Mouse (Mus musculus) limb, embryonic 11.5 days (tissue): ENCODE results near the gene Arhgap30. TPM values are rescaled to one million over a fixed set of nuclear protein-coding genes. Genes with fewer than 3 reads are reported as not detected.

Experiments used
- ATAC-seq: fragments of 200-750 bp; cut with Nextera tagmentation; 2 replicates; pipeline ENCODE4 v1.8.0; 2017; ENCODE audit warnings: low read depth; ENCODE audit not compliant: insufficient number of reproducible peaks, low FRiP score, low TSS enrichment
- DNase-seq: peaks from one replicate; pipeline ENCODE4 v3.0.0-alpha.2; 2015; ENCODE audit warnings: low spot score
- H3K27ac ChIP-seq: fragments of 300-500 bp; sonication (generic); replicated peaks from 2 replicates; pipeline ENCODE4 v1.5.1; 2014; ENCODE audit warnings: low read depth, mild to moderate bottlenecking, low read length
- H3K27me3 ChIP-seq: fragments of 300-500 bp; sonication (generic); 2 replicates; pipeline ENCODE4 v1.6.1; 2014; ENCODE audit warnings: mild to moderate bottlenecking, low read length, mixed read lengths; ENCODE audit not compliant: control insufficient read depth, insufficient read depth
- H3K36me3 ChIP-seq: fragments of 300-500 bp; sonication (generic); 2 replicates; pipeline ENCODE4 v1.6.1; 2014; ENCODE audit warnings: mild to moderate bottlenecking, low read length, moderate library complexity, mixed read lengths; ENCODE audit not compliant: control insufficient read depth, insufficient read depth
- H3K4me1 ChIP-seq: fragments of 300-500 bp; sonication (generic); 2 replicates; pipeline ENCODE4 v1.6.1; 2014; ENCODE audit warnings: low read length, mixed read lengths; ENCODE audit not compliant: control insufficient read depth, insufficient read depth
- H3K4me2 ChIP-seq: fragments of 300-500 bp; sonication (generic); 2 replicates; pipeline ENCODE4 v1.6.1; 2014; ENCODE audit warnings: low read depth, mild to moderate bottlenecking, moderate library complexity; ENCODE audit not compliant: severe bottlenecking
- H3K4me3 ChIP-seq: fragments of 300-500 bp; sonication (generic); 2 replicates; pipeline ENCODE4 v1.5.1; 2014; ENCODE audit warnings: low read depth, low read length
- H3K9ac ChIP-seq: fragments of 300-500 bp; sonication (generic); 2 replicates; pipeline ENCODE4 v1.6.1; 2014; ENCODE audit warnings: mild to moderate bottlenecking, low read length
- H3K9me3 ChIP-seq: fragments of 300-500 bp; sonication (generic); 2 replicates; pipeline ENCODE4 v1.6.1; 2016; ENCODE audit warnings: low read length; ENCODE audit not compliant: control insufficient read depth
- WGBS: fragments of 180-500 bp; shearing (Covaris S2); extraction: QIAGEN DNeasy Blood & Tissue Kit; methylation state at CpG from one replicate; pipeline ENCODE4 v1.1.7; 2014; 5-methylcytosine and 5-hydroxymethylcytosine counted together
- polyA plus RNA-seq: library from polyadenylated mRNA; unstranded; fragments of >200 nt; fragmentation: Nextera tagmentation; extraction: Ambion mirVana; gene quantifications from 2 replicates; pipeline ENCODE4 v1.2.1, GENCODE M21; 2014

The Arhgap30 gene
- polyA plus RNA-seq, 1 experiment from 2014 or later: 0.55 TPM

DNA sequence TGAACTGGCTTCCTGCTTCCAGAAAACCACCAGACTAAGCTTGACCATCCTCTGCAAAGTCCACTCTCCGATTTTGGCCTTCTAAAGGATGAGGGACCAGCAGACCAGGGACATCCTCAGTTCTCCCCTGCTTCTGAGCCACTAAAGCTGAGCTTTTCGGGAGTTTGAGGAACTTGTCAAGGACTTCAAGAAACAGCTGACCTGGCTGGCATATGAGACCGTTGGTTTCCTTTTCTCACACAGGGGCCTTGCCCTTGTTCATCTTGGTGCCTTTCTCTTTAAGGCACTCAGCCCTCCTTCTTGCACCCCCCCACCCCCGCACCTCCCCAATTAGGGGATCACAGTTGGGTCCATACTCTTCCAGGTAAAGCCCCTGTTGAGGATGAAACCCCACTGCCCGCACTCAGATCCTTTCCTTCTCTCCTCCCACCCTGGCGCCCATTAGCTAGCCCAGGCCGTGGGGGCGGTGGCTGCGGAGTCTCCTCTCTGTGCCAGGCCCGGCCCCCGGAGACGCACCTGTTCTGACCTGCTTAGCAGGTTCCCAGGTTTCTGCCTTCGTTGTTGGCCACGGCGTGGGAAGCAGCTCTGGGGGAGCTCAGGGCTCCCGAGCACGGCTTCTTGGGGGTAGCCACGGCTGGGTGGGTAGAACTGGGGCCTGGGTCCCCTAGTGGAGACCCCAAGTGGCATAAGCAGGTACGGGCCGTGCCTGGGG is 18.8 kb upstream of the Arhgap30 start, which contains the start of gene Nectin4:
TSS of gene Nectin4 (plus strand) at position 255 of the 712 bp plus-strand sequence.
- Histone ChIP-seq H3K4me2 (no peak within 1 kb of the TSS), H3K27ac (no peak within 1 kb of the TSS), H3K4me1 (peaks cover 5% of the 10 kb centered on the region; the same call in 1 of the 2 replicates), H3K9ac (no peak within 1 kb of the TSS), H3K27me3 (no peaks in the 10 kb centered on the region), H3K4me3 (no peak within 1 kb of the TSS), H3K9me3 (no peaks in the 10 kb centered on the region), H3K36me3 (no peaks in the 10 kb centered on the region)
- ATAC-seq (no peak), DNase-seq (no peak)
- 42% methylated on average over 19 of the region's 20 CpGs for WGBS

DNA sequence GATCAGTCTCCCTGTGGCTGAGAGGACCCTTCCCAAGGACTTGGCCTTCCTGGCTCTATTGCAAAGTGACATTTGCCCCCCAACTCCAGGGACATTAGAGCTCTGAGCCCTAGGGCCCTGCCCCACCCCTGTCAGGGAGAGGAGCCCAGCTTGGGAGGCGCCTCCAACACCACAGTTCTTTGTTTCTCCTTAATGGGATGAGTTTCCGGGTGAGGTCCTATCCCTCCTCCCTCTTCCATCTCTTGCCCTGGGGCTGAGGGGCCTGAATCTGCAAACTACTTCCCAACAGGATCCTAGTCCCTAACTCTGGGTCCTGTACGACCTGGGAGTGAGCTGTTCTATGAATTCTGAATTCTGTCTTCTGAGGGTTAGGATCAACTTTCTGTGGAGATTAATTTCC is 15.9 kb upstream of the Arhgap30 start:
- peaks cover 5% of the 10 kb centered on the region; the same call in 1 of the 2 replicates for H3K4me1 ChIP-seq
- no peaks in the 10 kb centered on the region for H3K27me3 ChIP-seq
- no peak overlapping the region for H3K4me3 ChIP-seq
- no peak overlapping the region for H3K27ac ChIP-seq
- H3K4me2 ChIP-seq: no peak overlapping the region
- no peak for DNase-seq
- no peaks in the 10 kb centered on the region for H3K9me3 ChIP-seq
- H3K9ac ChIP-seq: no peak overlapping the region
- no peaks in the 10 kb centered on the region for H3K36me3 ChIP-seq
- WGBS: 57% methylated on average over 3 of the region's 3 CpGs
- ATAC-seq: no peak

DNA sequence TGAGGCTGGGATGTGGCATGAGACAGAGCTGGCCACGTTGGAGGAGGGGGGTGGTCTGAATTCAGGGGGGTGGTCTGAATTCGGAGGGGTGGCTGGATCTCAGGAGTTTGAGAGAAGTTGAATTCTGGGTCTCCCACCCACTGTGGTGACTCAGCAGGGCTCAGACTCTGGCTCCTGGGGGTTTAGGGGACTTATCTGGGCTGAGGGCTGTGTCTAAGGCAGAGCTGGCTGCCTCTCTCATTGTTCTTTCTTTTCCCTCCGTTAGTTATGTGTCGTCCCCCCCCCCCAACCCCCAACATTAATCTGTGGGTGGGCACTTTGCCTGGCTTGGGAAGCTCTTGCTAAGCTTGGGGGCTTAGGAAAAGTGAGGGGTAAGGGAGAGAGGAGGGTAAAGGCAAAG is 14.8 kb upstream of the Arhgap30 start:
- H3K9me3 ChIP-seq: no peaks in the 10 kb centered on the region
- no peaks in the 10 kb centered on the region for H3K27me3 ChIP-seq
- peaks cover 5% of the 10 kb centered on the region; the same call in 1 of the 2 replicates for H3K4me1 ChIP-seq
- no peak overlapping the region for H3K4me2 ChIP-seq
- 3% methylated on average over 4 of the region's 4 CpGs for WGBS
- no peaks in the 10 kb centered on the region for H3K36me3 ChIP-seq
- no peak overlapping the region for H3K9ac ChIP-seq
- ATAC-seq: peak; percentile 19; the same call in 1 of the 2 replicates
- no peak for DNase-seq
- peak overlapping the region; percentile 47; the same call in 1 of the 2 replicates for H3K27ac ChIP-seq
- no peak overlapping the region for H3K4me3 ChIP-seq

DNA sequence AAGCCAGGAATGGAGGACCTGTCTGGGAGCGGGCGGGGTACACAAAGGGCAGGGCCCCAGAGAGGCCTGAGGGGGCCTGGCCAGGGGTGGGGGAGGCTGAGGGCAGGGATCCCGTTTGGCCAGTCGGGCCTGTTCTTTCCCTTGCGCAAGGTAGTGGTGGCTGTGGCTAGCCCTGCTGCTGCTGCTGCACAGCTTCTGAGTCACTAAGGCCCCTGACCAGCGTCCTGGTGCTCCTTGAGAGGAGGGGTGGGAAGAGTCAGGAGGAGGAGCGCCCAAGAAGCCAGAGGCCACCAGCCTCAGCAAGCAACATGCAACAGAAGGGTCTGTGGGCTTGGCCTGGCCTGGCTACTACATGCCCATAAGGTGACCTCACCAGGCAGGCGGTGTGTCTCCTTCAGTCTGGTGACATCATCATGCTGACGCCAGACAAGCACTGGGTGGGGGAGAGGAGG is 13.1 kb upstream of the Arhgap30 start:
- Histone ChIP-seq H3K27ac (no peak overlapping the region), H3K9me3 (no peaks in the 10 kb centered on the region), H3K4me3 (no peak overlapping the region), H3K36me3 (no peaks in the 10 kb centered on the region), H3K4me2 (no peak overlapping the region), H3K27me3 (peaks cover 6% of the 10 kb centered on the region), H3K9ac (no peak overlapping the region), H3K4me1 (peaks cover 5% of the 10 kb centered on the region; the same call in 1 of the 2 replicates)
- WGBS: 37% methylated on average over 9 of the region's 9 CpGs
- ATAC-seq (no peak), DNase-seq (no peak)

DNA sequence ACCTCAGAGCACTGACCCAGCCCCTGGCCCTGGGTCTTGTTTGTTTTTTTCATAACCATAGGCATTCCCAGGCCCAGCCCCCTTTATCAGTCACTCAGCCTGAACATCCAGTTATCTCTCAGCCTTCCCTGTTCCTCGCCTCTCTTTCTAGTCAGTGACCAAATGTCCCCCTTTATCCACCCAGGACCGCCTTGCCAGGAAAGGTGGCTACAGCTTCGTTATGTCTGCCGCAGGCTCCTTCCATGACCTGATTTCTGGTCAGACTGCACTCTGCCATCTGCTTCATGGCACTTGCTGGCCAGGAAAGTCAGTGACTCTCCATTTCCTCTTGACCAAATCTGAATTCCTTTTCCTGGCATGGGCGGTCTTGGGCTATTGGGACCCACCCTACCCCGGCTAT is 10.5 kb upstream of the Arhgap30 start:
- peaks cover 8% of the 10 kb centered on the region for H3K27me3 ChIP-seq
- no peak overlapping the region for H3K27ac ChIP-seq
- H3K36me3 ChIP-seq: no peaks in the 10 kb centered on the region
- no peak overlapping the region for H3K4me3 ChIP-seq
- no peak overlapping the region for H3K9ac ChIP-seq
- no peak overlapping the region for H3K4me2 ChIP-seq
- ATAC-seq (no peak), DNase-seq (no peak)
- no peaks in the 10 kb centered on the region for H3K9me3 ChIP-seq
- WGBS: 83% methylated on average over 6 of the region's 6 CpGs
- H3K4me1 ChIP-seq: peaks cover 5% of the 10 kb centered on the region; the same call in 1 of the 2 replicates

DNA sequence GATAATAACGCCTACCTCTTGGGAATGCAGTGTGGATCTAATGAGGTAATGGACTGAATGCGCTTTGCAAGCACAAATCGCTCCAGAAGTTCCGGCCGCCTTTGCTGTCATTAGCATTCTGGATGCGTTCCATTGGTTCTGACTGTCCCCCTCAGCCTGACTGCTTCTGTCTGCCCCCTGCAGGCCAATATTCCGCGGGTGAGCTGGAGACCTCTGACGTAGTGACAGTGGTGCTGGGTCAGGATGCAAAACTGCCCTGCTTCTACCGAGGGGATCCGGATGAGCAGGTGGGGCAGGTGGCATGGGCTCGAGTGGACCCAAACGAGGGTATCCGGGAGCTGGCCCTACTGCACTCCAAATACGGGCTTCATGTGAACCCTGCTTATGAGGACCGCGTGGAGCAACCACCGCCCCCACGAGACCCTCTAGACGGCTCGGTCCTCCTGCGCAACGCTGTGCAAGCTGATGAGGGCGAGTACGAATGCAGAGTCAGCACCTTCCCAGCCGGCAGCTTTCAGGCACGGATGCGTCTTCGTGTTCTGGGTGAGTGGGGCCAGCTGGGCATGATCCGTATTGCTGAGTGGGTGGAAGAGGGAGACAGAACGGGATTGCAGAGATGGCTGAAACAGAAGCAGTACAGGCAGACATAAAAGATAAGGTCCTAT is 8.7 kb upstream of the Arhgap30 start:
- WGBS: 9% methylated on average over 31 of the region's 31 CpGs
- peak overlapping the region; percentile 24; the same call in 1 of the 2 replicates for H3K4me2 ChIP-seq
- no peak overlapping the region for H3K27ac ChIP-seq
- no peaks in the 10 kb centered on the region for H3K4me1 ChIP-seq
- H3K4me3 ChIP-seq: no peak overlapping the region
- no peak overlapping the region for H3K9ac ChIP-seq
- no peaks in the 10 kb centered on the region for H3K9me3 ChIP-seq
- peaks cover 8% of the 10 kb centered on the region for H3K27me3 ChIP-seq
- DNase-seq (peak; percentile 70), ATAC-seq (peak; percentile 51; the same call in 1 of the 2 replicates)
- no peaks in the 10 kb centered on the region for H3K36me3 ChIP-seq

DNA sequence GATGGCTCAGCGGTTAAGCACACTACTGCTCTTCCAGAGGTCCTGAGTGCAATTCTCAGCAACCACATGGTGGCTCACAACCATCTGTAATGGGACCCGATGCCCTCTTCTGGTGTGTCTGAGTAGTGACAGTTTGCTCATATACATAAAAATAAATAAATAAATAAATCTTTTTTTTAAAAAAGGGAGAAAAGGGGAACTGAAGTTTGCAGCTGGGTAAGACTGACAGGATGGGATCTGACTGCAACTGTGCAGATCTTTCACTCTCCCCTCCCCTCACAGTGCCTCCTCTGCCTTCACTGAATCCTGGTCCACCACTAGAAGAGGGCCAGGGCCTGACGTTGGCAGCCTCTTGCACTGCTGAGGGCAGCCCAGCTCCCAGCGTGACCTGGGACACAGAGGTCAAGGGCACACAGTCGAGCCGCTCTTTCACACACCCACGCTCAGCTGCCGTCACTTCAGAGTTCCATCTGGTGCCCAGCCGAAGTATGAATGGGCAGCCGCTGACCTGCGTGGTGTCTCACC is 6.6 kb upstream of the Arhgap30 start:
- no peaks in the 10 kb centered on the region for H3K36me3 ChIP-seq
- no peak overlapping the region for H3K9ac ChIP-seq
- no peak overlapping the region for H3K4me2 ChIP-seq
- no peak for DNase-seq
- H3K27me3 ChIP-seq: peaks cover 8% of the 10 kb centered on the region
- WGBS: 84% methylated on average over 11 of the region's 11 CpGs
- no peak overlapping the region for H3K27ac ChIP-seq
- ATAC-seq: no peak
- H3K4me1 ChIP-seq: no peaks in the 10 kb centered on the region
- H3K4me3 ChIP-seq: no peak overlapping the region
- H3K9me3 ChIP-seq: no peaks in the 10 kb centered on the region

DNA sequence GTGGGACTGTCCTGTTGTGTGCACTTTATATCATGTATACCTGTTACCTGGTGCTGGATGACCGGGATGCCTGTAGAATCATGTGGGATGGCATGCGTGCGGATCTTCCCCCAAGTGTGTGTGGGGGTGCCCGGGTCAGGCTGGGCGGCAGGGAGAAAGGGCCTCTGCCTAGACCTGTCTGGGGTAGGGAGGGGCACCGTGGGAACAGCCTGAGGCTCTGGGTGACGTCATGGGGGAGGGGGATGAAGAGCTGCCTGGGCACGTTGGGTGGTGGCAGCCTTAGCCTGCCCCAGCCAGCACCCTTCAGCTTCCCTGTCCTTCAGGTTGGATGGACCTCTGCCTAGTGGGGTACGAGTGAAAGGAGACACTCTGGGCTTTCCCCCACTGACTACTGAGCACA is 4.4 kb upstream of the Arhgap30 start:
- Histone ChIP-seq H3K4me1 (no peaks in the 10 kb centered on the region), H3K36me3 (no peaks in the 10 kb centered on the region), H3K27ac (no peak overlapping the region), H3K9me3 (no peaks in the 10 kb centered on the region), H3K27me3 (peaks cover 8% of the 10 kb centered on the region), H3K4me2 (no peak overlapping the region), H3K9ac (no peak overlapping the region), H3K4me3 (no peak overlapping the region)
- whole genome bisulfite sequencing: 60% methylated on average over 9 of the region's 9 CpGs
- peak; percentile 42 for DNase-seq
- ATAC-seq: no peak
